Mouse (Mus musculus): ENCODE results near the gene Nexn. TPM values are rescaled to one million over a fixed set of nuclear protein-coding genes. Genes with fewer than 3 reads are reported as not detected.
"Not testable (repeated sequence)": the region's sequence is repeated elsewhere in the genome, so short reads cannot be mapped to it uniquely, and the experiment has no call there.

Gene Nexn
- polyA plus RNA-seq, 1 experiment from 2014 or later = 2.5 TPM

GRCm38 (mm10) chr3:152203996-152204395 is 62.2 kb downstream of the Nexn start:
- peak overlapping the region; percentile 41 for H3K27ac ChIP-seq
- WGBS (ENCODE audit: insufficient replicate concordance) = 35% methylated on average over 3 of the region's 3 CpGs
- no peaks in the 10 kb centered on the region for H3K27me3 ChIP-seq (replicated peaks)
- no peak overlapping the region for H3K4me2 ChIP-seq
- H3K36me3 ChIP-seq = peaks cover 9% of the 10 kb centered on the region
- ATAC-seq = peak; percentile 28
- no peaks in the 10 kb centered on the region for H3K9me3 ChIP-seq (replicated peaks)
- H3K9ac ChIP-seq = no peak overlapping the region
- H3K4me1 ChIP-seq = peaks cover 41% of the 10 kb centered on the region
- H3K4me3 ChIP-seq = no peak overlapping the region

DNA sequence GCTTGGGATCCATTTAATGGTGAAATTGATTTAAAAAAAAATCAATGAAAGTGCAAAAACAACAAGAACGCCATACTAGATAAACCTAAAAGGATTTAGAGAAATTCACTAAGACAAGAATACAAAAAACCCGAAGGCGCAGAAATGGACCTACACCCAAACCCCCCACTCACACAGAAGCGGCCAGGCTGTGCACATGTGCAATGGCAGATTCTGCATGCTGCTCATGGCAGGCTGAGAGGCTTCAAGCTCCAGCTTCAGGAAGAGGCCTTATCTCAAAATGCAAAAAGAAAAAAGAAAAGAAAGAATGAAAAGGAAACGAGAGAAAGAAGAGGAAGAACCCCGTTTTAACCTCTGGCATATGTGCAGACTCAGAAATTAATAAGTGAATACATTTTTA is 62.7 kb downstream of the Nexn start:
- WGBS (ENCODE audit: insufficient replicate concordance) = 68% methylated on average over 6 of the region's 6 CpGs
- Histone ChIP-seq H3K9ac (no peak overlapping the region), H3K4me1 (peaks cover 41% of the 10 kb centered on the region), H3K4me3 (no peak overlapping the region), H3K27me3 (replicated peaks) (no peaks in the 10 kb centered on the region), H3K36me3 (peaks cover 9% of the 10 kb centered on the region), H3K27ac (no peak overlapping the region), H3K4me2 (no peak overlapping the region), H3K9me3 (replicated peaks) (no peaks in the 10 kb centered on the region)
- no peak for ATAC-seq

GRCm38 (mm10) chr3:152202942-152203341 is 63.2 kb downstream of the Nexn start:
- H3K9ac ChIP-seq = no peak overlapping the region
- H3K4me2 ChIP-seq = no peak overlapping the region
- ATAC-seq = no peak
- H3K27me3 ChIP-seq (replicated peaks) = no peaks in the 10 kb centered on the region
- peaks cover 9% of the 10 kb centered on the region for H3K36me3 ChIP-seq
- no peak overlapping the region for H3K4me3 ChIP-seq
- H3K27ac ChIP-seq = no peak overlapping the region
- peaks cover 40% of the 10 kb centered on the region for H3K4me1 ChIP-seq
- H3K9me3 ChIP-seq (replicated peaks) = no peaks in the 10 kb centered on the region

- no peaks in the 10 kb centered on the region for H3K27me3 ChIP-seq (replicated peaks)
- H3K9me3 ChIP-seq (replicated peaks) = no peaks in the 10 kb centered on the region
- H3K9ac ChIP-seq = no peak overlapping the region
- no peak overlapping the region for H3K4me2 ChIP-seq
- no peak overlapping the region for H3K4me3 ChIP-seq
- H3K4me1 ChIP-seq = peaks cover 41% of the 10 kb centered on the region
- 85% methylated on average over 2 of the region's 2 CpGs for WGBS (ENCODE audit: insufficient replicate concordance)
- no peaks in the 10 kb centered on the region for H3K36me3 ChIP-seq
- 0 out of 2 replicates have a peak overlapping the region, but pooled peaks have one; percentile 16 for H3K27ac ChIP-seq
- no peak for ATAC-seq
Measured at GRCm38 (mm10) chr3:152201651-152202050, 64.5 kb downstream of the Nexn start.

- Histone ChIP-seq H3K27me3 (replicated peaks) (no peaks in the 10 kb centered on the region), H3K4me1 (peaks cover 41% of the 10 kb centered on the region), H3K27ac (peak overlapping the region; percentile 59; the same call in 1 of the 2 replicates), H3K4me3 (no peak overlapping the region), H3K36me3 (no peaks in the 10 kb centered on the region), H3K4me2 (no peak overlapping the region), H3K9me3 (replicated peaks) (no peaks in the 10 kb centered on the region), H3K9ac (no peak overlapping the region)
- ATAC-seq = no peak
- 81% methylated on average over 3 of the region's 3 CpGs for WGBS (ENCODE audit: insufficient replicate concordance)
Measured at GRCm38 (mm10) chr3:152201181-152201580, 65.0 kb downstream of the Nexn start.

DNA sequence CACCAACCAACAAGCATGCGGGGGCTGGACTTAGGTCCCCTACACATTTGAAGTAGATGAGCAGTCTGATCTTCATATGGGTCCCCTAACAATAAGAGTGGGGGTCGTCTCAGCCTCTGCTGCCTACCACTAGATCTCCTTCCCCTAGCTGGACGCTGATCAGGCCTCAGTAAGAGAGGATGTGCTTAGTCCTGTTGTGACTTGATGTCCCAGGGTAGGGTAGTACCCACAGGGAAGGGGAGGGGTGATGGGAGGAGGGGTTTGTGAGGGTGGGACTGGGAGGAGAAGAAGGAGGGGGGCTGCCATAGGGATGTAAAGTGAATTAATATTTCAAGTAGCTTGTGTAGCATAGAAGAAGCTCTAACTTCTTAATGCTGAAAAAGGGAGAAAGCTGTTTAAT is 67.0 kb downstream of the Nexn start:
- ATAC-seq = no peak
- H3K4me3 ChIP-seq = no peak overlapping the region
- 57% methylated on average over 3 of the region's 3 CpGs for WGBS (ENCODE audit: insufficient replicate concordance)
- H3K9me3 ChIP-seq (replicated peaks) = no peaks in the 10 kb centered on the region
- peak overlapping the region; percentile 8; the same call in 1 of the 2 replicates for H3K27ac ChIP-seq
- H3K4me1 ChIP-seq = peaks cover 37% of the 10 kb centered on the region
- no peaks in the 10 kb centered on the region for H3K27me3 ChIP-seq (replicated peaks)
- H3K4me2 ChIP-seq = peak overlapping the region; percentile 34
- H3K9ac ChIP-seq = no peak overlapping the region
- no peaks in the 10 kb centered on the region for H3K36me3 ChIP-seq

DNA sequence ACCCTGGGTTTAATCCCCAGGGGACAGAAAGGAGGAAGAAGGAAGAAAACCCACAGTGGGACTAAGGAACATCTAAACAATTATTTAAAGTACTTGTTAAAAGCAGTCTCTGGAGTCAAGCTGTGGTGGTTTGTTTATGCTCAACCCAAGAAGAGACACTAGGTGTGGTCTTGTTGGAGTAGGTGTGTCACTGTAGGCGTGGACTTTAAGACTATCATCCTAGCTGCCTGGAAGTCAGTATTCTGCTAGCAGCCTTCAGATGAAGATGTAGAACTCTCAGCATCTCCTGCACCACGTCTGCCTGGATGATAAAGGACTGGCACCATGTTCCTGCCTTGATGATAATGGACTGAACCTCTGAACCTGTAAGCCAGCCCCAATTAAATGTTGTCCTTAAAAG is 68.9 kb downstream of the Nexn start:
- Histone ChIP-seq H3K9ac (peak overlapping the region; percentile 57), H3K4me2 (peak overlapping the region; percentile 59), H3K4me3 (peak overlapping the region; percentile 55), H3K27ac (peak overlapping the region; percentile 93), H3K4me1 (peaks cover 29% of the 10 kb centered on the region)
- H3K27me3 ChIP-seq (replicated peaks); H3K36me3 ChIP-seq; H3K9me3 ChIP-seq (replicated peaks): not testable (repeated sequence)
- 19% methylated on average over 2 of the region's 2 CpGs for WGBS (ENCODE audit: insufficient replicate concordance)
- peak; percentile 84 for ATAC-seq

- H3K36me3 ChIP-seq = peaks cover 7% of the 10 kb centered on the region; the same call in 1 of the 2 replicates
Measured at GRCm38 (mm10) chr3:152193635-152194097, 72.5 kb downstream of the Nexn start.

GRCm38 (mm10) chr3:152193177-152193576 is 73.0 kb downstream of the Nexn start:
- H3K9ac ChIP-seq = peak overlapping the region; percentile 83
- no peaks in the 10 kb centered on the region for H3K27me3 ChIP-seq (replicated peaks)
- ATAC-seq = no peak
- H3K4me3 ChIP-seq = peak overlapping the region; percentile 72
- H3K27ac ChIP-seq = peak overlapping the region; percentile 97
- no peaks in the 10 kb centered on the region for H3K9me3 ChIP-seq (replicated peaks)
- H3K36me3 ChIP-seq = peaks cover 9% of the 10 kb centered on the region; the same call in 1 of the 2 replicates
- H3K4me1 ChIP-seq = peaks cover 51% of the 10 kb centered on the region
- WGBS (ENCODE audit: insufficient replicate concordance) = 4% methylated on average over 7 of the region's 7 CpGs
- H3K4me2 ChIP-seq = peak overlapping the region; percentile 61

More at GRCm38 (mm10) chr3:152193635-152194097, 72.5 kb downstream of the Nexn start:
- Histone ChIP-seq H3K4me1 (peaks cover 51% of the 10 kb centered on the region), H3K4me2 (peak overlapping the region; percentile 61), H3K9ac (peak overlapping the region; percentile 83), H3K9me3 (replicated peaks) (no peaks in the 10 kb centered on the region), H3K27me3 (replicated peaks) (no peaks in the 10 kb centered on the region), H3K4me3 (peak overlapping the region; percentile 72), H3K27ac (peak overlapping the region; percentile 97)
- peak; percentile 94 for ATAC-seq
- WGBS (ENCODE audit: insufficient replicate concordance) = under 1% methylated on average over 17 of the region's 17 CpGs

GRCm38 (mm10) chr3:152192238-152192931 is 73.8 kb downstream of the Nexn start:
- 13% methylated on average over 11 of the region's 11 CpGs for WGBS (ENCODE audit: insufficient replicate concordance)
- ATAC-seq = no peak
- peak overlapping the region; percentile 74 for H3K4me3 ChIP-seq

DNA sequence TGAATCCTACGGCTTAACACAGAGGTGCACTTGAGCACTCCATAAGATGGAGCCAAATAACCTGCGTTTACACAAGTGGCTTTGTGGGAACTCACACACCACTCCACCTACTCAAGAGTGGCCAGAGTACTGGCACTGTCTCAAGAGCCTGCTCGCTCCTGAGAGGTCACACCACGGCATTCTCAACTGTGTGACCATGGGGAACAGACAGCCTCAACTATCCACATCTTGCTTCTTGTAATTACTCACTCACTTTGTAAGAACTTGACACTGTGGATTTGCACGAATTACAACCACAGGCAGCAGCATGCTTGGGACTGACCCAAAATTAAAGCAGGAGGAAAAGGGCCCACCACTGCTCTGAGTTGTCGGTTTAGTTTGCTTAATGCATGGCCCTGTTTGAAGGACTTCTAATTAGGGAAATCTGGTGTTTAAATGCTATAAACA is 74.3 kb downstream of the Nexn start:
- peak; percentile 65 for ATAC-seq
- 11% methylated on average over 6 of the region's 6 CpGs for WGBS (ENCODE audit: insufficient replicate concordance)

More at GRCm38 (mm10) chr3:152192238-152192931, 73.8 kb downstream of the Nexn start:
- Histone ChIP-seq H3K27ac (peak overlapping the region; percentile 79), H3K9ac (peak overlapping the region; percentile 85), H3K36me3 (peaks cover 15% of the 10 kb centered on the region; the same call in 1 of the 2 replicates), H3K27me3 (replicated peaks) (no peaks in the 10 kb centered on the region), H3K9me3 (replicated peaks) (no peaks in the 10 kb centered on the region), H3K4me1 (peaks cover 44% of the 10 kb centered on the region), H3K4me2 (peak overlapping the region; percentile 79)

GRCm38 (mm10) chr3:152190679-152191477 is 75.3 kb downstream of the Nexn start:
- Histone ChIP-seq H3K27me3 (replicated peaks) (no peaks in the 10 kb centered on the region), H3K36me3 (peaks cover 27% of the 10 kb centered on the region), H3K4me2 (peak overlapping the region; percentile 79), H3K9ac (peak overlapping the region; percentile 85), H3K9me3 (replicated peaks) (no peaks in the 10 kb centered on the region), H3K4me3 (peak overlapping the region; percentile 74), H3K27ac (peak overlapping the region; percentile 64), H3K4me1 (peaks cover 34% of the 10 kb centered on the region)
- ATAC-seq = peak; percentile 31; the same call in 1 of the 2 replicates
- 47% methylated on average over 9 of the region's 9 CpGs for WGBS (ENCODE audit: insufficient replicate concordance)

More for the DNA sequence above, 74.3 kb downstream of the Nexn start:
- Histone ChIP-seq H3K9me3 (replicated peaks) (no peaks in the 10 kb centered on the region), H3K27me3 (replicated peaks) (no peaks in the 10 kb centered on the region), H3K27ac (peak overlapping the region; percentile 79), H3K4me1 (peaks cover 38% of the 10 kb centered on the region), H3K4me2 (peak overlapping the region; percentile 79), H3K36me3 (peaks cover 18% of the 10 kb centered on the region), H3K9ac (peak overlapping the region; percentile 85), H3K4me3 (peak overlapping the region; percentile 74)

Measured in liver, embryonic 12.5 days (tissue).